Mouse (Mus musculus) E14TG2a.4 (cell line): ENCODE measurements around the gene Rtn4r.

ENCODE experiments used
- CTCF ChIP-seq: conservative IDR thresholded peaks from 2 replicates; pipeline ENCODE4 v1.5.1; 2014; ENCODE audit warnings: low read length
- NANOG ChIP-seq: IDR thresholded peaks from 2 replicates; pipeline ENCODE4 v1.6.1; 2014; ENCODE audit warnings: borderline replicate concordance, low read length, mixed read lengths
- POU5F1 ChIP-seq: IDR thresholded peaks from 2 replicates; pipeline ENCODE4 v1.6.1; 2014; ENCODE audit warnings: low read length, borderline replicate concordance

- no peak for TF ChIP-seq CTCF
- no peak for TF ChIP-seq POU5F1
- TF ChIP-seq NANOG: no peak
Observed at GRCm38 (mm10) chr16:18103808-18104207, 23.6 kb upstream of the Rtn4r start.
